Mouse (Mus musculus): ENCODE results near the gene Scn3a. TPM values are rescaled to one million over a fixed set of nuclear protein-coding genes. Genes with fewer than 3 reads are reported as not detected.

The Scn3a gene
- total and polyA plus RNA-seq, 3 experiments: 0.13 to 0.33 (median 0.24) TPM

DNA sequence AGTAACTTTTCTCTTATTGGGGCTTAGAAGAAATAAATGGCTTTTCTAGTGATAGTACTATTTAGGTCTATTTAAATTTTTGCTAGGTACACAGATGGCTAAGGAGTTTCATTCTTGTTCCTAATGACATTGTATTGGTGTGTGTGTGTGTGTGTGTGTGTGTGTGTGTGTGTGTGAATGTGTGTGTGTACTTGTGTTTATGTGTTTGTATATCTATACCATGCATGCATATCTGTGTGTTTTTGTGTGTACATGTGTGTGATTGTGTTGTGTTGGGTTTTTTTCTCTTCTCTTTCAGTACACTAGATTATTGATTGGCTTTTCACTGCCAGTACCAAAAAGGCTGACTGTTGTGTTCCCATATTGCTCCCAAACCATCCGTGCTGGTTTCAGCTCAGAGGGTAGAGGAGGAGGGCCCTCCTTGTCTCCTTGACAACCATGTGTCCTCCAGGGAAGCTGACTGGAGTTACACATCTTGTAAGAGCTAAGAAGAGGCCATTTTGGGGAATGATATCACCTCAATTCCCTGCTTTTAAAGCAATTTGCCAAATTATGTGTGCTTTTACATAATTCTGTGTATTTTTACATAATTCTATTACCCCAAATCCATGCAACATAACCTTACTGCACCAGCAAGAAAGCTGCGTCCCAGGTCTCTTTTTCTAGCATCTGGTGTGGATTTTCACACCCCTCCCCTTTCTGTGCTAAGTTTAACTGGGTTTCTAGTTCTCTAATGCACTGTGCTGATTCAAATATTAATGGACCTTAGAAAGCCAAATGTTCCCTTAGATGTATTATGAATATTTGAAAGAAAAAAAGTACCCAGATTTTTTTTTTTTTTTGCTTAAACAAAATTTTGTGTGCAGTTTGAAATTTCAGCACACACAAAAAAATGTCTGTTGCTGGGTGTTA is 116.7 kb downstream of the Scn3a start:
- Histone ChIP-seq H3K9ac (ENCODE audit: insufficient read depth, low read depth) (no peak overlapping the region), H3K4me3 (replicated peaks in 1 of 3; ENCODE audit: low read depth in 2 of 3, low read length in 2 of 3, poor library complexity in 1 of 3) (no peak overlapping the region), H3K27me3 (replicated peaks) (no peaks in the 10 kb centered on the region), H3K4me2 (ENCODE audit: insufficient read depth, low read depth, poor library complexity, severe bottlenecking) (no peak overlapping the region), H3K9me3 (replicated peaks; ENCODE audit: low read length) (no peaks in the 10 kb centered on the region), H3K79me2 (replicated peaks; ENCODE audit: control insufficient read depth, extremely low read depth, insufficient read depth, poor library complexity, severe bottlenecking) (no peaks in the 10 kb centered on the region), H3K27ac (ENCODE audit: insufficient read depth, low read depth) (no peak overlapping the region), H3K36me3 (replicated peaks in 1 of 2; ENCODE audit: control insufficient read depth in 1 of 2, insufficient read depth in 1 of 2, low read length in 1 of 2) (no peaks in the 10 kb centered on the region), H3K4me1 (ENCODE audit: control insufficient read depth in 1 of 2, insufficient read depth in 2 of 2) (no peaks in the 10 kb centered on the region)
- no peak for TF ChIP-seq ETS1 (conservative IDR thresholded peaks at IDR 0.05; ENCODE audit: low read depth, low read length)
- no peak for TF ChIP-seq RAD21 (IDR thresholded peaks at IDR 0.05; ENCODE audit: low read depth, low read length)
- TF ChIP-seq HCFC1 (IDR thresholded peaks at IDR 0.05; ENCODE audit: low read depth, low read length): no peak
- TF ChIP-seq MEF2A (IDR thresholded peaks at IDR 0.05; ENCODE audit: borderline replicate concordance, low read depth, low read length): no peak
- TF ChIP-seq BHLHE40 (IDR thresholded peaks at IDR 0.05; ENCODE audit: low read depth, low read length): no peak
- TF ChIP-seq UBTF (IDR thresholded peaks at IDR 0.05; ENCODE audit: low read depth, low read length): no peak
- TF ChIP-seq MAZ (IDR thresholded peaks at IDR 0.05; ENCODE audit: low read depth, low read length): no peak
- dilution Hi-C loops (cut with MboI; ENCODE audit: extremely low pct_ligation_motif_present, extremely low pct_unique_long_range_greater_than_20kb, low sequenced_read_pairs) (no loop called here), in situ Hi-C loops (cut with MboI; ENCODE audit: low pct_ligation_motif_present, low pct_unique_long_range_greater_than_20kb, low sequenced_read_pairs) (no loop called here)
- DNase-seq (ENCODE audit: extremely low read depth): no peak

- Histone ChIP-seq H3K79me2 (replicated peaks; ENCODE audit: control insufficient read depth, extremely low read depth, insufficient read depth, poor library complexity, severe bottlenecking) (no peaks in the 10 kb centered on the region), H3K9me3 (replicated peaks; ENCODE audit: low read length) (no peaks in the 10 kb centered on the region), H3K9ac (ENCODE audit: insufficient read depth, low read depth) (no peak overlapping the region), H3K36me3 (replicated peaks in 1 of 2; ENCODE audit: control insufficient read depth in 1 of 2, insufficient read depth in 1 of 2, low read length in 1 of 2) (no peaks in the 10 kb centered on the region), H3K4me2 (ENCODE audit: insufficient read depth, low read depth, poor library complexity, severe bottlenecking) (no peak overlapping the region), H3K27me3 (replicated peaks) (no peaks in the 10 kb centered on the region), H3K4me1 (ENCODE audit: control insufficient read depth in 1 of 2, insufficient read depth in 2 of 2) (no peaks in the 10 kb centered on the region), H3K27ac (ENCODE audit: insufficient read depth, low read depth) (no peak overlapping the region), H3K4me3 (replicated peaks in 1 of 3; ENCODE audit: low read depth in 2 of 3, low read length in 2 of 3, poor library complexity in 1 of 3) (no peak overlapping the region)
- DNase-seq (ENCODE audit: extremely low read depth): no peak
- dilution Hi-C loops (cut with MboI; ENCODE audit: extremely low pct_ligation_motif_present, extremely low pct_unique_long_range_greater_than_20kb, low sequenced_read_pairs): no loop called here
- in situ Hi-C loops (cut with MboI; ENCODE audit: low pct_ligation_motif_present, low pct_unique_long_range_greater_than_20kb, low sequenced_read_pairs): no loop called here
- TF ChIP-seq ETS1 (conservative IDR thresholded peaks at IDR 0.05; ENCODE audit: low read depth, low read length) (no peak), ZKSCAN1 (IDR thresholded peaks at IDR 0.05; ENCODE audit: borderline replicate concordance, low read depth, low read length) (no peak), IRF4 (IDR thresholded peaks at IDR 0.05; ENCODE audit: low read depth, low read length) (no peak), ZC3H11A (IDR thresholded peaks at IDR 0.05; ENCODE audit: low read depth, low read length) (no peak), TBP (conservative IDR thresholded peaks at IDR 0.05; ENCODE audit: low read depth, low read length) (no peak), MAZ (IDR thresholded peaks at IDR 0.05; ENCODE audit: low read depth, low read length) (no peak), MEF2A (IDR thresholded peaks at IDR 0.05; ENCODE audit: borderline replicate concordance, low read depth, low read length) (no peak), HCFC1 (IDR thresholded peaks at IDR 0.05; ENCODE audit: low read depth, low read length) (no peak), RCOR1 (conservative IDR thresholded peaks at IDR 0.05; ENCODE audit: low read depth, low read length) (no peak), POLR2A (IDR thresholded peaks at IDR 0.05; ENCODE audit: low read depth, low read length) (no peak), CHD1 (IDR thresholded peaks at IDR 0.05; ENCODE audit: low read depth, low read length) (no peak), CTCF (conservative IDR thresholded peaks at IDR 0.05 in 1 of 2, IDR thresholded peaks at IDR 0.05 in 1 of 2; ENCODE audit: low read depth in 2 of 2, low read length in 2 of 2) (no peak), GABPA (IDR thresholded peaks at IDR 0.05; ENCODE audit: insufficient replicate concordance, low read depth, low read length) (no peak), KAT2A (IDR thresholded peaks at IDR 0.05; ENCODE audit: insufficient replicate concordance, low read length) (no peak), USF1 (IDR thresholded peaks at IDR 0.05; ENCODE audit: low read depth, low read length) (no peak), CHD2 (IDR thresholded peaks at IDR 0.05; ENCODE audit: low read length) (no peak)
Measured at GRCm38 (mm10) chr2:65449126-65449828, 118.2 kb downstream of the Scn3a start.

Measured in CH12.LX (cell line).